Mouse (Mus musculus): ENCODE measurements around the gene 2010111I01Rik. TPM values are rescaled to one million over a fixed set of nuclear protein-coding genes. Genes with fewer than 3 reads are reported as not detected.

The 2010111I01Rik gene
- polyA plus RNA-seq, 1 experiment from 2014 or later, result 27.7 TPM

- no peaks in the 10 kb centered on the region for H3K4me1 ChIP-seq (replicated peaks)
- H3K9ac ChIP-seq, result no peak overlapping the region
- no peak overlapping the region for H3K4me2 ChIP-seq
- no peaks in the 10 kb centered on the region for H3K27me3 ChIP-seq
- H3K4me3 ChIP-seq, result no peak overlapping the region
- H3K36me3 ChIP-seq, result no peaks in the 10 kb centered on the region
- ATAC-seq (ENCODE audit: low FRiP score, low read depth), result no peak
- no peaks in the 10 kb centered on the region for H3K9me3 ChIP-seq
- 87% methylated on average over 4 of the region's 4 CpGs for WGBS
- no peak overlapping the region for H3K27ac ChIP-seq (replicated peaks)
These were observed 394.7 kb downstream of the 2010111I01Rik start for GRCm38 (mm10) chr13:63359393-63359792.

DNA sequence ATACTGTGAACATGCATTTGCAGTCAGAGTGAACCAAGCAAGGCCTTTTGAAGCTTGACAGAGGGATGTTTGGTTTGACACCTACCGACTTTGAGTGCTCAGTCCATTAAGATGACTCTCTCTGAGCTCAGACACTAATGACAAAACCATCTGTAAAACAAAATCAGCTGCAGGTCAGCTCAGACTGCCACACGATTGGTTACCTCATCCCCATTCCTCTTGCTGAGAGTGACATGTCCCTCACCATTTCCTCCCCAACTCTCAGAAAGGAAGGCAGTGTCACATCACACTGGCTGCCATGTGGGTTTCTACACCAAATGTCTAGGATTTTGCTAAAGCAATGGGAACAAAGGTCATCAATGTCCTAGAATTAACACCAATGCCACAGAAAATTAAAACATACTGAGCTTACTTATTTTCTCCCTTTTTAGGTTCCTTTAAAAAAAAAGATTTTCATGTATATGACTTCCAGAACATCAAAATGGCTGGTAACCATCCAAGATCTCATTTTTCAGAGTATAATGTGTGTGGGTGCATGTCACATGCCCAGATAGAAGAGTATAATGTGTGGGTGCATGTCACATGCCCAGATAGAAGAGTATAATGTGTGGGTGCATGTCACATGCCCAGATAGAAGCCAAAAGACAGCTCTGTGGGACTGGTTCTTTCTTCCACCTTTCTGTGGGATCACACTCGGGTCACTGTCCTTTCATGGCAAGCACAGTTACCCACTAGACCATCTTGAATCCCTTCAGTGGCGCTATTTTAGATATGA is 395.6 kb downstream of the 2010111I01Rik start:
- Histone ChIP-seq H3K4me2 (no peak overlapping the region), H3K36me3 (no peaks in the 10 kb centered on the region), H3K4me3 (no peak overlapping the region), H3K9me3 (no peaks in the 10 kb centered on the region), H3K4me1 (replicated peaks) (no peaks in the 10 kb centered on the region), H3K27me3 (no peaks in the 10 kb centered on the region), H3K27ac (replicated peaks) (no peak overlapping the region), H3K9ac (no peak overlapping the region)
- ATAC-seq (ENCODE audit: low FRiP score, low read depth), result no peak
- WGBS, result 90% methylated on average over 4 of the region's 4 CpGs

GRCm38 (mm10) chr13:63361755-63362154 is 397.1 kb downstream of the 2010111I01Rik start:
- ATAC-seq (ENCODE audit: low FRiP score, low read depth), result no peak
- Histone ChIP-seq H3K4me3 (no peak overlapping the region), H3K4me2 (no peak overlapping the region), H3K9me3 (no peaks in the 10 kb centered on the region), H3K27me3 (no peaks in the 10 kb centered on the region), H3K27ac (replicated peaks) (no peak overlapping the region), H3K4me1 (replicated peaks) (no peaks in the 10 kb centered on the region), H3K9ac (no peak overlapping the region), H3K36me3 (no peaks in the 10 kb centered on the region)
- 92% methylated on average over 3 of the region's 3 CpGs for WGBS

DNA sequence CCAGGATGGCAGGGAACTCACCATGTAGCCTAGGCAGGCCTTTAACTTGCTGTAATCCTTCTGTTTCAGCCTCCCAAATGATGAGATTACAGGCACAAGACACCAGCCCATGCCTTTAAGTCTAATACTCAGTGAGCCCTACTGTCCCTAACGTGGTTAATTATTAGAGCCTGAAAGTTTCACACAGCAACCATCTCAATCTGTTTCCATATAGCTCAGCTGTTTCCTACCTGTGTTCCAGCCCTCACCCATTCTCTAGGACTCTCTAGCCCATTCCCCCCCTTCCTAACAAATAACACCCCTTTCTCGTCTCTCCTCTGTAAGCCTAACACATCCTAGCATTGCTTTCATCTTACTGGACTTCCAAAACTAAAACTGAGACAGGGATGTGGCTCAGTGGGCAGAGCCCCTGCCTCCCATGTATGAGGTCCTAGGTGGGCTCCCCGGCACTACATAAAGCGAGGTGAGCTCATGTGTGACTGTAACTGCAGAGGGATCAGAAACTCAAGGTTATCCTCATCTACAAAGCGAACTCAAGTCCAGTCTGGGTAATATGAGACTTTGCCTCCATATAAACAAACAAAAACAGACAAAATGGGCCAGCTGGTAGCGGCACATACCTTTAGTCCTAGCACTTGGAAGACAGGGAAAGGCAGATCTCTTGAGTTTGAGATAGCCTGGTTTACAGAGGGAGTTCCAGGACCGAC is 408.9 kb downstream of the 2010111I01Rik start:
- ATAC-seq (ENCODE audit: low FRiP score, low read depth), result no peak
- H3K27me3 ChIP-seq, result no peaks in the 10 kb centered on the region
- 91% methylated on average over 7 of the region's 7 CpGs for WGBS

More for the DNA sequence above, 408.9 kb downstream of the 2010111I01Rik start:
- no peak overlapping the region for H3K27ac ChIP-seq (replicated peaks)
- no peak overlapping the region for H3K9ac ChIP-seq
- H3K4me1 ChIP-seq (replicated peaks), result no peaks in the 10 kb centered on the region
- H3K9me3 ChIP-seq, result no peaks in the 10 kb centered on the region
- H3K4me3 ChIP-seq, result no peak overlapping the region
- H3K36me3 ChIP-seq, result no peaks in the 10 kb centered on the region
- no peak overlapping the region for H3K4me2 ChIP-seq

MicroRNA genes within 50 kb of the gene (microRNA counts, 519-probe panel; counts per million panel counts)
- microRNA mmu-miR-23b (3,413 counts per million, percentile 70 among the panel's probes with 10 or more counts), microRNA mmu-miR-24 (2,654 counts per million, percentile 48 among the panel's probes with 10 or more counts), microRNA mmu-miR-27b (2,485 counts per million, percentile 39 among the panel's probes with 10 or more counts)

Small RNA genes within 50 kb of the gene (microRNA-seq; reads per million reads assigned to microRNA genes)
- gene Mir23b, result 9,974 reads per million, percentile 96 among the genes with 10 or more reads in this experiment
- gene Mir24-1, result not detected
- gene Mir27b, result 528 reads per million, percentile 72 among the genes with 10 or more reads in this experiment
- not detected for gene Mir3074-1

Other genes starting within 250 kb of the 2010111I01Rik start
- gene Platr25, start 204.2 kb upstream of the 2010111I01Rik start, polyA plus RNA-seq (2015; fragmentation: Nextera tagmentation; extraction: Ambion mirVana), result 32.6 and 34.6 TPM in 2 replicates
- 9.0 and 9.7 TPM in 2 replicates for gene Gm5141, start 179.1 kb upstream of the 2010111I01Rik start, polyA plus RNA-seq (2015; fragmentation: Nextera tagmentation; extraction: Ambion mirVana)
- 0.69 and 1.2 TPM in 2 replicates for gene Fbp2, start 106.5 kb upstream of the 2010111I01Rik start, polyA plus RNA-seq (2015; fragmentation: Nextera tagmentation; extraction: Ambion mirVana)
- gene Fbp1, start 76.6 kb upstream of the 2010111I01Rik start, polyA plus RNA-seq (2015; fragmentation: Nextera tagmentation; extraction: Ambion mirVana), result 0.49 and 0.59 TPM in 2 replicates

All from hindbrain, embryonic 15.5 days (tissue).